Mouse (Mus musculus): Measurements from ENCODE around the gene Dleu7.

DNA sequence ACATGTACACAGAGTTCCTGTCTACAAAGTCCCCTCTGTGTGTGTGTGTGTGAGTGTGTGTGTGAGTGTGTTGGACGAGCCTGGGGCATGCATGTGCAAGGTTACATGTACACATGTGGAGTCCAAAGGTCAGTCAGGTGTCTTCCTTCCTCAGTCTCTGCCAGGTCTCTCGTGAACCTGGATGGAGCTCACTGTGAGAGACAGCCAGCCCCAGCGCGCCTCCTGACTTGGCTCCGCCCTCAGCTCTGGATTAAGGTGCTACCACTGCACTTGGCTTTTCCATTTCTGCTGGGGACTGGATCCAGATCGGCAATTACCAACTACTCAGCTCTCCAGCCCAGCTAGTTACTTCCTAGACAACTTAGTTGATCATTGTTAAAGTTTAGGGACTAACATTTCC, 35.8 kb upstream of the Dleu7 start:
- TF ChIP-seq POLR2A (IDR thresholded peaks at IDR 0.05; ENCODE audit: borderline replicate concordance, insufficient read depth, low read length) (no peak), CTCF (IDR thresholded peaks at IDR 0.05; ENCODE audit: borderline replicate concordance, insufficient read depth, low read depth, low read length) (no peak)
